Mouse (Mus musculus): ENCODE results near the gene Sdccag8. TPM values are rescaled to one million over a fixed set of nuclear protein-coding genes. Genes with fewer than 3 reads are reported as not detected.
A peak's percentile ranks its signal among the peaks of the same experiment; 100 is the strongest.
"Not testable (repeated sequence)": the region's sequence is repeated elsewhere in the genome, so short reads cannot be mapped to it uniquely, and the experiment has no call there.

Sdccag8 gene
- total RNA-seq, 2 experiments from 2014 or later = 4.7 to 5.8 TPM

- intact Hi-C loops (cut with DNase I) = no loop called here
- DNase-seq = no peak
Measured at GRCm38 (mm10) chr1:176826931-176827330, 12.5 kb downstream of the Sdccag8 start.

DNA sequence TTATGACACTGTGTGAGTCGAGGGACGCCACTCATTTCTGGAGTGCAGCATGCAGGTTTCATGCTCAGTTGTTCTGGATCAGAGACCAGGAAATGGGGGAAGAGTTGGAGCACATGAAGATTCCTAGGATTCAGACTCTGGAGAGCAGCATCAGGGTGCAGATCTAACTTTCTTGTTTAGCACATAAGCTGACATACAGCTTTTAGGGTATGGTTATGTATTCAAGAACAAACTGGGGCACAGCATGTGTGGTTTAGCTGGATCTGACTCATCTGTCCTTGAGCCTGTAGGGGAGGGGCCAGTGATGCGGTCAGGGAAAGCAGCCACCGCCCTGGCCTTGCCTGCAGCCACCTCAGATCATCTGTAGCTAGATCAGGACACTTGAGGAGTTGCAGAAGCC, 12.9 kb downstream of the Sdccag8 start:
- DNase-seq = peak; percentile 45 to 47
- intact Hi-C loops (cut with DNase I) = no loop called here

DNA sequence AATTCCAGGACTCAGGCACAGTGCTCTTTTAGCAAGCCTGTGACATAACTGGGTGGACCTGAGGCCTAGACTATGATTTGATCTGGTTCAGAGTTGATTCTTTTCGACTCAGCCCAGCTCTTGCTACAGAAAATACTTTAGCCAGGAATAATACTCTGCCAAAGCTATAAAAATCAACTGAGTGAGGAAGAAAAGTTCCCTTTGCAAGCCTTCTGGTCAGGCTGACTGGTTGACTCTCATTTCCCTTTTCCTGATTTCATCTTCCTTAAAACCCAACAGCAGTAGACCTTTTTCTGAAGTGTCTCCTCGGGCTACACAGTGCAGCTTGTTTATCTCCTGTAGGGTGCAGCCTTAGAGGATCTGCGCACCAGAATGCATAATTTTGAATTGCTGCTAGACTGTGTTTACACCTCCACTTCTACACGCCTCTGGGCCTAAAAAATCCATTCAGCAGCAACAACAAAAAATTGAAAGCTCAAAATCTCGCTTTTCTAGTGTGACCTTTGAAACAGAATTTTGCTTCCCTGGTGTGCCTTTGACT, 13.6 kb downstream of the Sdccag8 start:
- no peak for DNase-seq
- intact Hi-C loops (cut with DNase I) = no loop called here

DNA sequence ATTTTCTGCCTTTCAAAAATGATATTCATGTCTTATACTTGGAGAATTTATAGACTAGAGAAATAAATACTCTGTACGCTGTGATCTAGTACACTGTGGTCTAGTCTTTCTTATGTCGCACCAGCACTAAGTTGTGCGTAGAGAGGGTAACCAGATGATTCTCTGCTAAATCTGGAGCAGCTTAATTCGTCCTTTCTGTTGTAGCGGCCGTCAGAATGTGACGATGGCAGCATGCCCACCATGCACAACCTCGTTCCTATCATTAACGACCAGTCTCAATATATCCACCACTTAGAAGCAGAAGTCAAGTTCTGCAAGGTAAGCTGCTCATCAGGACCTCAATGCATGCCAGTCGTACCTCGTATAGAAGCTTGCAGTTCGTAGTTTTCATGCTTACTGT, 14.2 kb downstream of the Sdccag8 start:
- no peak for DNase-seq
- intact Hi-C loops (cut with DNase I) = no loop called here

- intact Hi-C loops (cut with DNase I) = no loop called here
- no peak for DNase-seq
Measured at GRCm38 (mm10) chr1:176832071-176832470, 17.6 kb downstream of the Sdccag8 start.

GRCm38 (mm10) chr1:176832607-176833006, 18.1 kb downstream of the Sdccag8 start:
- DNase-seq = no peak
- intact Hi-C loops (cut with DNase I) = no loop called here

- intact Hi-C loops (cut with DNase I) = no loop called here
- no peak for DNase-seq
Measured at GRCm38 (mm10) chr1:176833257-176833656, 18.8 kb downstream of the Sdccag8 start.

DNA sequence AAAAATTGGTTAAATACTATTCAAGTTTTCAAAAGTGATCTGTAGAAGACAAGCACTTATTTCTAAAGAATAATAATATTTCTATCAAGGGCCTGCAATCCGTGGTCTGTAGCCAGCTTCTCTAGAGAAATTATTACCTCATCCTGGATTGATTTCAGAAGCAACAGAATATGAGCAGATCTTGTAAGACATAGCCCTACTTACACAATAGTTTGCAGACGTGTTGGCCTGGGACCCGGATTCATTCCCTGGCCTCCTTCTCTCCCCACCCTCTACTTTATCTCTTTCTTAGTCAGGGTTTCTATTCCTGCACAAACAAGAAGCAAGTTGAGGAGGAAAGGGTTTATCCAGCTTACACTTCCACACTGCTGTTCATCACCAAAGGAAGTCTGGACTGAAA, 19.5 kb downstream of the Sdccag8 start:
- no peak for DNase-seq
- intact Hi-C loops (cut with DNase I) = no loop called here

GRCm38 (mm10) chr1:176834880-176835279, 20.4 kb downstream of the Sdccag8 start:
- intact Hi-C loops (cut with DNase I) = no loop called here

DNA sequence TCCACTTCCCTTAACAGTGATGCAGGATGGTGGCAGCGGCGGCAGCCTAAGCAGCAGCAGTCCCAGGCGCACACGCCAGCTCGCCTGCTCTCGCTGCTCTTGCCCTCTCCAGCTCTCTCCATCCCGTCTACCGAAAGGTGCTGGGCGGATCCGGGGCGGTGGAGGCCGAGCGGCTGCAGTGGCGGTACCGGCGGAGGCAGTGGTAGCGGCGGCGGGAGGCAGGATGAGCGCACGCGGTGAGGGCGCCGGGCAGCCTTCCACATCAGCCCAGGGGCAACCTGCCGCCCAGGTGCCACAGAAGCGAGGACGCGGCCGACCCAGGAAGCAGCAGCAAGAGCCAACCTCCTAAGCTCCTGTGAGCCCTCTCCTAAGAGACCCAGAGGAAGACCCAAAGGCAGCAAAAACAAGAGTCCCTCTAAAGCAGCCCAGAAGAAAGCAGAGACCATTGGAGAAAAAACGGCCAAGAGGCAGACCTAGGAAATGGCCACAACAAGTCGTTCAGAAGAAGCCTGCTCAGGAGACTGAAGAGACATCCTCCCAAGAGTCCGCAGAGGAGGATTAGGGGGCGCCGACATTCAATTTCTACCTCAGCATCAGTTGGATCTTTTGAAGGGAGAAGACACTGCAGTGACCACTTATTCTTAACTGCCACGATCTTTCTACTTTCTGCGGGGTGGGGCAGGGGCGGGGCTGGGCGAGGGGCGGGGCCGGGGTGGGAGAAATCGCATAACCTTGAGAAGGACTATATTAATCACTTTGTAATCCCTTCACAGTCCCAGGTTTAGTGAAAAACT, 21.2 kb downstream of the Sdccag8 start:
- DNase-seq = no peak
- intact Hi-C loops (cut with DNase I) = no loop called here

More at GRCm38 (mm10) chr1:176834880-176835279, 20.4 kb downstream of the Sdccag8 start:
- no peak for DNase-seq

DNA sequence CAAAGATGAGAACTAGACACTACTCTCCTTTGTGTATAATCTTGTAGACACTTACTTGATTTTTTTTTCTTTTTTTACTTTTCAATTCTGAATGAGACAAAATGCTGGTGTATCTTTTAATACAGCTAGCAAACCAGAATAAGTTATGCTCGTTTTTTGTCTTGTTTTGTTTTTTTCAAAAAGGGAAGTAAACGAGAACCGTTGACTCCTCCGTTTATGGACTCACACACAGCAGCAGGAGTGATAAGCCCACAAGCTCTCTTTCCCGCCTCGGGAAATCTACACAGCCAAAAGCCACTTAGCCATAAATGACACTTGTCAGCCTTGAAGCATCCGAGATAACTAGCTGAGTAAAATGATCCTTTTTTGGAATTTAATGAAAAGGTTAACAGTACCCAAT, 22.1 kb downstream of the Sdccag8 start:
- DNase-seq; intact Hi-C loops (cut with DNase I): not testable (repeated sequence)

GRCm38 (mm10) chr1:176845082-176845977, 30.9 kb downstream of the Sdccag8 start:
- intact Hi-C loops (cut with DNase I) = no loop called here

DNA sequence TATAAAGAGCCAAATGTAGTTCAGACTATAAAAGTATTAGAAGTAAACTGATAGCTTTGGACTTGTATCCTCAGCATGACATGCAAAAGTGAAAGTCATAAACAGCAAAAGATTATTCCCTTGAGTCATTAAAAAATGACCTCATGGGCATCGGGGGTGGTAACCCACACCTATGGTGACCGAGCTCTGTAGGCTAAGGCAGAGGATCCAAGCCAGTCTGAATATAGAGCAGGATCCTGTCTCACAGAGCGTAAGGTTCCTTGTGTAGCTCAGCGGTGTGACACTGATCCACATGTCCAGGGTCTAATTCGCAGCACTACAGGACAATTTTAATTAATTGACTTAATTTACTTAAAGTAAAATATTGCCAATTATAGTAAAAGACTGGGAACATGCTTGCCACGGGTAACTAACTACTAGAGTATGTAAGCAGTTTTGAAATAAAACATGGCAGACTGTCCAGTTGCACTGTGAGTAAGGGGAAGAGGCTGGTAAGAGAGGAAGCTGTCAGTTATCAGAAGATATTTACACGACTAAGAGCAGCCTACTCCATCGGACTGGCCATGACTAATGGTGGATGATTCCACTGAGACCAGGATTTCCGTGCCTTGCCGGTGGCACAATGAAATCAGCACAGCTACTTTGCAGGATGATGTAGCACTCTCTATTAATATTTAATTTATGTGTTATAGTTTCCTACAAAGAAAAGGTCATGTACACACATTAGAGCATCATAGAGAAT, 32.8 kb downstream of the Sdccag8 start:
- no peak for DNase-seq

More at GRCm38 (mm10) chr1:176845082-176845977, 30.9 kb downstream of the Sdccag8 start:
- no peak for DNase-seq

GRCm38 (mm10) chr1:176848613-176849290, 34.3 kb downstream of the Sdccag8 start:
- no peak for DNase-seq
- intact Hi-C loops (cut with DNase I) = no loop called here

More for the DNA sequence above, 32.8 kb downstream of the Sdccag8 start:
- intact Hi-C loops (cut with DNase I) = no loop called here

GRCm38 (mm10) chr1:176849377-176849776, 34.9 kb downstream of the Sdccag8 start:
- DNase-seq = peak in 1 of 2 experiments; percentile 35
- intact Hi-C loops (cut with DNase I) = no loop called here

DNA sequence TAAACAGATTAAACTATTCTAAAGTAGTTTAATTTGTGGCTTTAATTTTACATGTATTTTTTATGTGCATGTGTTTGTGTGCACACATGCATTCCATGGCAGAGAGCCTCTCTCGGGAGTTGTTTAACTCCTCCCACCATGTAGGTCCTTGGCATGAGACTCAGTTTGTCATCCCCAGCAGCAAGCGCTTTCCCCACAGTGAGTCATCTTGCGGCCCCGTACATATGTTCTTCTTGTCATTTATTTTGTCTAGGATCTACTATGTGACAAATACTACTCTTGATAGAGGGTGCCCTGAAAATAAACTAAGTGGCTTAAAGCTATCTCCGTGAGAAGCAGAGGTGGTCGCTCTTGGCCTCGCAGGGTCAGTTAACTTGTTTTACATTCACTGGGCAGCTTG, 36.9 kb downstream of the Sdccag8 start:
- intact Hi-C loops (cut with DNase I) = no loop called here
- DNase-seq = no peak

- DNase-seq = no peak
- intact Hi-C loops (cut with DNase I) = no loop called here
Measured at GRCm38 (mm10) chr1:176852813-176853590, 38.5 kb downstream of the Sdccag8 start.

- intact Hi-C loops (cut with DNase I) = loop anchor here (1.0 to 5.0 kb wide), 3 partner anchors 100 to 639 kb away; no protein-coding TSS in a partner anchor
- peak; percentile 57 to 72 for DNase-seq
Measured at GRCm38 (mm10) chr1:176861981-176862644, 47.7 kb downstream of the Sdccag8 start.

All from heart, postnatal 36 days (tissue).